Mouse (Mus musculus) adipocyte (in vitro differentiated cells): Measurements from ENCODE around the gene Abraxas2.
A peak's percentile ranks its signal among the peaks of the same experiment; 100 is the strongest.

Source experiments
- DNase-seq: peaks from one replicate; pipeline ENCODE4 v3.0.0-alpha.2; 2016; ENCODE audit warnings: low spot score

The Abraxas2 gene

GRCm38 (mm10) chr7:132898234-132898633 lies 39.2 kb downstream of the Abraxas2 start:
- no peak for DNase-seq

GRCm38 (mm10) chr7:132900826-132901531 lies 42.0 kb downstream of the Abraxas2 start:
- DNase-seq: no peak

- DNase-seq: no peak
Measured at GRCm38 (mm10) chr7:132903796-132904195, 44.8 kb downstream of the Abraxas2 start.

- DNase-seq: no peak
Measured at GRCm38 (mm10) chr7:132921971-132922370, 62.9 kb downstream of the Abraxas2 start.

GRCm38 (mm10) chr7:132925227-132925626 lies 66.2 kb downstream of the Abraxas2 start:
- no peak for DNase-seq

- DNase-seq: no peak
Measured at GRCm38 (mm10) chr7:132927201-132927600, 68.2 kb downstream of the Abraxas2 start.

- no peak for DNase-seq
Measured at GRCm38 (mm10) chr7:132930055-132930454, 71.0 kb downstream of the Abraxas2 start.

GRCm38 (mm10) chr7:132930850-132931559 lies 72.0 kb downstream of the Abraxas2 start, which contains the start of gene Zranb1:
Zranb1 (plus strand) TSS chr7:132931142.
- peak; percentile 94 for DNase-seq

GRCm38 (mm10) chr7:132931560-132932351 lies 72.7 kb downstream of the Abraxas2 start:
- peak; percentile 70 for DNase-seq

- DNase-seq: no peak
Measured at GRCm38 (mm10) chr7:132933331-132933730, 74.3 kb downstream of the Abraxas2 start.
